Mouse (Mus musculus) lung, postnatal 4 days (tissue): ENCODE results near the gene Olfr1255.

ENCODE experiments used
- DNase-seq, 2 experiments: peaks; one replicate each; pipeline ENCODE4 v3.0.0; 2021

Gene Olfr1255

DNA sequence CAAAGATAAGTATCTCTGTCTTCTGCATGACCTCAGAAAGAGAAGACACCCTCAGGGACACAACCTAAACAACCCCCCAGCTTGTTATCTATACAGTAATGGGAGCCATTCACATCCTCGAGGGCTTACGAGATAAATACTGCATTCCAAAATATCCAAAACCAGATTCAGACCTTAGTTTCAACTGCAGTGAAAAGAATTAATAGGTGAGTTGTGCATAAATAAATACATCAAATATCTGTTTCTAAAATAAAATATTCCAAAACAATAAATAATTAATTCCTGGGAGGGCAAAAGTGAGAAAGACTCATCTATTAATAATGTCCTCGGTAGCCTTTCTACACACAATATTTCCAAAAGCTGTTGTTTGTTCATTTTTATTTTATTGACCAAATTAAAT lies at the start of gene Olfr1255:
Gene Olfr1255, plus strand, starts transcription at position 301 of the 400 bp plus-strand sequence.
- no peak for DNase-seq

DNA sequence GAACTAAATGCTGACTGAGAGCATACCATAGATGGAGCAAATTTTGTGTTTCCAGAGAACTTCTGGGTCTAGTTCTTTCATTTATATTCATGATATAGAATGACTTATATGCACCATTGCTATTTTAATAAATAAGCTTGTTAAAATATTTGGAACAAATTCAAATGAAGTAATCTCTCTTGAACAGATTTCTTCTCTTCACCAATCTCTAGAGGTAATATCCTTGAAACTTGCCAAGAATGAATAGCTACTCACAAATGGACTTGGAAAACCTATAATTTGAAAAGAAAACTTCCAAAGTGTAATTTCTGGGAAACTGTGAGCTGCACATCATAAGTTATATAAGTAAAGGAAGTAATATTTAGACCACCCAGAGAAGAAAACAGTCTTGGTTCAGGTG lies 18.3 kb upstream of the Olfr1255 start, which contains the start of gene Olfr1254:
Gene Olfr1254, minus strand, starts transcription at position 101 of the 400 bp plus-strand sequence.
- no peak for DNase-seq

DNA sequence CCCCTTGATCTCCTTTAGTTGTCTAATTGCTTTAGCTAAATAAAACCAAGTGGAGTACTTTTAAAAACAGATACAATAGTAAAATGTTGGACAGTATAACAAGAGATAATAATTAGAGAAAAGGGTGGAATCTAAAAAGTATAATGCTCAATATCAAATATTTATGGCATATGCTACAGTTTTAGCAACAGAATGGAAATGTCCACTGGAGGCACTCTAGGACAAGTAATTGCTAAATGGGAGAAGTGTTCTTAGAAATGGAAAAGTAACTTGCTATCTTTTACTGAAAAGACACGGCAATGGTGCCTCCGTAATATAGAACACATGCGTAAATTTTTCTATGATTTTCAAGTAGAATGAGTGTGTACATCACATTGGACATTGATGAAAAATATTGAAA lies 12.3 kb upstream of the Olfr1255 start:
- DNase-seq: no peak

DNA sequence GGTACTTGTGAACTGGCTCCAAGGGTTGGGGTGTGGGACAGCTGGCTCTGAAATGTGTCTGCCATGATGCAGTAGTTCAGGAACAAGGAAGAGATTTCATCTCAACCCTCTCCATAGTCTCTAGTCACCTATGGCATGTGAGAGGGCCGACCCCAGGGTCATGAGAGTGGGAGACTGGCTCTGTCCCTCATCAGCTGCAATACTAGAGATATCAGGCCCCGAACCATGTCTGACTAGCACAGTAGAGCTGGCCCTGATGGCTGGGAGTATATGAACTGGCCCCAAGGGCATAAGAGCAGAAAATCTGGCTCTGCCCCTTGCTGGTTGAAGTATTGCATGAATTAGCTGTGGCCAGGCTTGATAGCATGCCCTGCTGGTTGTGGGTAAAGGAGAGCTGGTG lies 1.1 kb upstream of the Olfr1255 start:
- no peak for DNase-seq

- no peak for DNase-seq
Observed at GRCm38 (mm10) chr2:89820216-89820615, 8.4 kb downstream of the Olfr1255 start.

DNA sequence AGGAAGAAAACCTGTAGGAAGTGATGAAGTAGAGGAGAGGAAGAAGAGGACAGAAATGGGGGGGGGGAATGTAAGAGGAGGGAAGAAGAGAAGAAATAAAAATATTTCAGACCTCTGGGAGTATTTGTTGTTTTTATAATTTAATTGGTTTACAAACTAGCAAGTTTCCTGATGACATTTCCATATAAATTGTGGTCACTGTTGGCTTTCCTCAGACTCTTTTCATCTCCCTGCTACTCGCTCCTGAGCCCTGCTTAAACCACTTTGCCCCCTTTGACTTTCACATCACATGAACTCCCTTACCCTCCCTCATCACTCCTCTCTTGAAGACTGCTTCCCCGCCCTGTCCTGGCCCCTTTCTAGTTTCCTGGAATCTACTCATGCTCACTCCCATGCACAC lies 29.6 kb downstream of the Olfr1255 start, which contains the start of gene Olfr1256:
Gene Olfr1256, minus strand, starts transcription at position 101 of the 400 bp plus-strand sequence.
- DNase-seq: no peak

DNA sequence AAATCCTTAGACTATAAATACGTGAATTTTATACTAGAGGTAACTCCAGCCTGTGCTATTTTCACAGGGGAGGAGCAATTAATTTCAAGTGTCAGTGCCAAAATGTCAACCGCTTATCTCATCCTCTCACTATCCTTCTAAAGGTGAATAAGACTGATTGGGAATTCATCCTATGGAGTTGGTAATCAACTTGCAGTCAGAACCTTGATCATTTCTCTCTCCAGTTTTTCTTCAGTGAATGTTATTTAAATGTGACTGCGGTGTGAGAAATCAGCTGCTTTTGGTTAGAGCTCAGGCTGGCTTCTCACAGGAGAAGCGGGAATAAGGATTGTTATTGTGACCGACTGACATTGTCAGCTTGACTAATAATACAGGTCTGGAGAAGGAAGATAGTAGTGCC lies 36.3 kb downstream of the Olfr1255 start, which contains the start of gene Olfr48:
Gene Olfr48, minus strand, starts transcription at position 101 of the 400 bp plus-strand sequence.
- DNase-seq: no peak

DNA sequence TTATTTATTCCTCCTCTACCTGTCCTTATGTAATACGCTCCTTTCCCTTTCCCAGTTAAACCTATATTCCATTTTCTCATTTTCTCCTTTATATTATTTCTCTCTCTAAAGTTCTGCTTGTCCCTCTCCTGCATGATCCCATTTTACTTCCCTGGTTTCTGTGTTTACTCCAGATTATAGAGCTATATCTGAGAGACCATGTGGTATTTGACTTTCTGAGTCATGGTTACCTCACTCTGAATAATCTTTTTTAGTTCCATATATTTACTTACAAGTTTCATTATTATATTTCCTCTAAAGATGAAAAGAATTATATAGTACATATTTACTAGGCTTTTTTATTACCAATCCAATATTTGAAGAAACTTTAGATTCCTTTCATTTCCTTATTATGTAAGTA lies 37.4 kb downstream of the Olfr1255 start:
- no peak for DNase-seq
